Mouse (Mus musculus): ENCODE results near the gene Hrh3.

GRCm38 (mm10) chr2:180051986-180052733, 52.1 kb downstream of the Hrh3 start:
- TF ChIP-seq GATA1 (IDR thresholded peaks at IDR 0.05; ENCODE audit: borderline replicate concordance, low read length) (no peak), FLI1 (IDR thresholded peaks at IDR 0.05; ENCODE audit: low read length) (no peak)

Data from megakaryocyte, embryonic 14.5 days (primary cell).